Mouse (Mus musculus) layer of hippocampus, postnatal 10 days (tissue): ENCODE measurements around the gene Colgalt1. TPM values are rescaled to one million over a fixed set of nuclear protein-coding genes. Genes with fewer than 3 reads are reported as not detected.

Source experiments
- DNase-seq, 2 experiments: peaks; one replicate each; pipeline ENCODE4 v3.0.0; 2021; ENCODE audit warnings: low spot score in 2 of 2
- microRNA-seq, 2 experiments: library from miRNA; unstranded; fragments of <30 nt; microRNA quantifications; one replicate each; pipeline ENCODE4 v1.2.0; 2021
- total RNA-seq, 2 experiments: library from RNA; stranded (reverse); gene quantifications; 2 replicates each; pipeline ENCODE4 v1.2.3; 2021

Gene Colgalt1
- total RNA-seq, 2 experiments from 2014 or later: 65.8 to 77.0 TPM

DNA sequence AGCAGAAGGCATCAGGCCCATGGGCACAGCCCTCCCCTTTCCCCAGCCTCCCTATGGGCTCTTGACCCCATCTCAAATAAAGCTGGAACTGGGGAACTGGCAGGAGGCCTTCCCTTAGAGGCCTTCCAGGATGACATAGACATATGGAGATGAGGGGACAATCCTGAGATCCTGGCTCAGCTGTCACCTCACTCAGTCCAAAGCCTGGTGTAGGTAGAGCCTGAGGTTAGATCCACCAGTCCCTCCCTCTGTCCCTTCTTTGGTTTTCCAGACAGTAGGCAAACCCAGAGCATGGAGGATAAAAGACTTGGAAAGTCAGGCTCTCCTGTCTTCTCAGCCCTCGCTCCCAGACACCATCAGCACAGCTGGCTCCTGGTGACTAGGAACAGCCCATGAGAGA lies 56.1 kb downstream of the Colgalt1 start:
- DNase-seq: no peak

DNA sequence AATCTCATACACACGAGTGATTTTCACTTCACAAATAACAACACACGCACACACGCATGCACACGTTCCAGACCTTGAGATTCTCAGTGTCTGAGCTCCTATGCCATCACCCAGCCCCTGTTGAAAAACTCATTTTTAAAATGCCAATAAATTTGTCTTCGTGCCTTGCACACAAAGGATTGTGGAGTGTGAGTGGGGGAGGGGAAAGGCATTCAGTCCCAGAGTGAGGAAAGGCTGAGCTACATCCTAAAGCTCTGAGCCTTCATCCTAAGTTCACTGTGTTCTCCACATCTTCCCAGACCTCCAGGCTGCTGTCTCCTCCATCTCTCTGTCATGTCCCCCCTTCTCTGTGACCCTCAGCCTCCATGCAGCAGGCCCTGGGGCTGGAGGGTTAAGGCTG lies 56.5 kb downstream of the Colgalt1 start:
- no peak for DNase-seq

- no peak for DNase-seq
Measured at GRCm38 (mm10) chr8:71668220-71668975, 57.6 kb downstream of the Colgalt1 start.

- DNase-seq: no peak
Measured at GRCm38 (mm10) chr8:71670198-71670597, 59.4 kb downstream of the Colgalt1 start.

- DNase-seq: peak; percentile 67 to 75
Measured at GRCm38 (mm10) chr8:71670621-71671548, 60.1 kb downstream of the Colgalt1 start.

DNA sequence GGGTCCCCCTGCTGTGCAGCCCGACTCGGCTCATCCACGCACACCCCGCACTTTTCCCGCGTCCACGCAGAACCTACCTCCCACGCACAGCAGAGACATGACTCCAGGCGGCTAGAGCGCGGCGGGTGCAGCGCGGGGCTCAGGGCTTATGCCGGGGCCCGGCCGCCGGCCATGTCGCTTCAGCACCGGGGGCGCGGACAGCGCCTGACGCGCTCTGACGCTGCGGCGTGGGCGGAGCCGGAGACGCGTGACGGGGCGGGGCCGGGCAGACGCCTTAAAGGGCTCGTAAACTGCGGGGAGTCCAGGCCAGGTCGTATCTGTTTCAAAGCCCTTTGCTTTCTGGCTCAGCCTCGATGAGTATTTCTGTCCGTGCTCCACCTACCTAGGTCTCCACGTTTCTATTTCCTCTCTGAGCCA lies 60.8 kb downstream of the Colgalt1 start, which contains the start of gene Unc13a:
Gene Unc13a, minus strand, starts transcription at position 209 of the 417 bp plus-strand sequence.
- DNase-seq: peak; percentile 91 to 94

DNA sequence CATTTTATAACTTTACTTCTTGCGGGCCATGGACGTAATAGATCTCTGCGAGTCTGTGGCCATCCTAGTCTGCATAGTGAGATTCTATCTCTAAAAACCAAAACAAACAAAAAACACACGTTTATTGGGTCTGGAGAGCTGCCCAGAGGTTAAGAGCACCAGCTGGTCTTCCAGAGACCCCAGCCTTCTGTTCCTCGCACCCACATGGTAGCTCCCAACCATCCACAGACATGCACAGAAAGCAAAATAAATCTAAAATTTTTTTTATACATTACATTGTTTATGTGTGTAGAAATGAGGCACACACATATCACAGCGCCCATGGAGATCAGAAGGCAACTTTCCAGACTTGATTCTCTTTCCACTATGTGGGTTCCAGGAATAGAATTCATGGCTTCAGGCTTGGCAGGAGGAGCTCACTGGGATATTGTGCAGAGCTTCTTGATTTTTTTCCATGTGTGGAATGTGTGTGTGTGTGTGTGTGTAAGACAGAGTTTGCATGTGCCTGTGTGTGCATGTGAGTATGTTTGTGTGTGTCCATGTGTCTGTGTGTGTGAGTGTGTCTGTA lies 61.5 kb downstream of the Colgalt1 start:
- DNase-seq: no peak

GRCm38 (mm10) chr8:71674071-71674470 lies 63.3 kb downstream of the Colgalt1 start:
- no peak for DNase-seq

Small RNA genes within 50 kb of the gene (microRNA-seq; reads per million reads assigned to microRNA genes)
- gene Mir6769b: 17.6 to 23.9 reads per million in 2 experiments

Other genes with a start within 250 kb of the Colgalt1 start
- 100 to 1,000 TPM in 1 of 2 experiments, 10 to 100 TPM in 1; 97.9 to 108 TPM for gene Use1, start 244.2 kb upstream of the Colgalt1 start, total RNA-seq
- gene Ocel1, start 239.7 kb upstream of the Colgalt1 start, total RNA-seq: 10 to 100 TPM; 17.2 to 17.6 TPM
- gene Nr2f6, start 229.0 kb upstream of the Colgalt1 start, total RNA-seq: 10 to 100 TPM; 32.2 to 32.5 TPM
- 1 to 10 TPM; 6.7 to 7.3 TPM for gene Ushbp1, start 215.2 kb upstream of the Colgalt1 start, total RNA-seq
- 10 to 100 TPM; 78.7 to 82.2 TPM for gene Babam1, start 214.1 kb upstream of the Colgalt1 start, total RNA-seq
- 1 to 10 TPM; 2.2 to 2.7 TPM for gene Ankle1, start 205.0 kb upstream of the Colgalt1 start, total RNA-seq
- 100 to 1,000 TPM; 145 to 159 TPM for gene Abhd8, start 147.3 kb upstream of the Colgalt1 start, total RNA-seq
- 10 to 100 TPM; 59.5 to 69.2 TPM for gene Mrpl34, start 146.0 kb upstream of the Colgalt1 start, total RNA-seq
- 100 to 1,000 TPM; 128 to 130 TPM for gene Dda1, start 141.8 kb upstream of the Colgalt1 start, total RNA-seq
- 10 to 100 TPM; 64.3 to 71.5 TPM for gene Ano8, start 125.0 kb upstream of the Colgalt1 start, total RNA-seq
- 10 to 100 TPM; 26.4 to 29.4 TPM for gene Gtpbp3, start 122.9 kb upstream of the Colgalt1 start, total RNA-seq
- 1 to 10 TPM; 8.1 to 9.2 TPM for gene Plvap, start 99.2 kb upstream of the Colgalt1 start, total RNA-seq
- not detected for gene Ccdc194, start 85.3 kb upstream of the Colgalt1 start, total RNA-seq
- gene Bst2, start 73.5 kb upstream of the Colgalt1 start, total RNA-seq: 1 to 10 TPM; 4.1 to 4.8 TPM
- 10 to 100 TPM; 36.9 to 40.7 TPM for gene Mvb12a, start 68.1 kb upstream of the Colgalt1 start, total RNA-seq
- gene Tmem221, start 52.1 kb upstream of the Colgalt1 start, total RNA-seq: not detected
- not detected for gene Nxnl1, start 44.4 kb upstream of the Colgalt1 start, total RNA-seq
- gene Slc27a1, start 42.1 kb upstream of the Colgalt1 start, total RNA-seq: 10 to 100 TPM; 76.8 to 92.7 TPM
- 10 to 100 TPM; 75.1 to 81.0 TPM for gene Pgls, start 18.8 kb upstream of the Colgalt1 start, total RNA-seq
- gene Fam129c, start 13.3 kb upstream of the Colgalt1 start, total RNA-seq: 1 to 10 TPM; 4.6 to 5.8 TPM
- gene Unc13a, start 60.8 kb downstream of the Colgalt1 start, total RNA-seq: 100 to 1,000 TPM; 242 to 246 TPM
- gene Jak3, start 65.3 kb downstream of the Colgalt1 start, total RNA-seq: 1 to 10 TPM; 7.7 to 7.8 TPM
- gene Insl3, start 78.2 kb downstream of the Colgalt1 start, total RNA-seq: 1 to 10 TPM; 2.3 to 2.4 TPM
- gene B3gnt3, start 90.8 kb downstream of the Colgalt1 start, total RNA-seq: under 1 TPM; 0.42 to 0.64 TPM
- gene Fcho1, start 114.7 kb downstream of the Colgalt1 start, total RNA-seq: 100 to 1,000 TPM; 111 to 119 TPM